Mouse (Mus musculus) cerebellum, adult 2 months (tissue): ENCODE results near the gene Ltbp2.

ENCODE experiments used
- CTCF ChIP-seq: fragments of 200-500 bp; IDR thresholded peaks from 2 replicates; pipeline ENCODE4 v1.5.1; 2011; ENCODE audit warnings: low read depth, mild to moderate bottlenecking, control low read depth, low read length, moderate library complexity, borderline replicate concordance; ENCODE audit not compliant: insufficient read depth
- POLR2A ChIP-seq: fragments of 200-500 bp; IDR thresholded peaks from 2 replicates; pipeline ENCODE4 v1.6.1; 2011; ENCODE audit warnings: low read length, control low read depth, borderline replicate concordance; ENCODE audit not compliant: insufficient read depth

- TF ChIP-seq CTCF (no peak), POLR2A (no peak)
Measured at GRCm38 (mm10) chr12:84835626-84836025, 40.7 kb downstream of the Ltbp2 start.
